Mouse (Mus musculus) ovary, adult 10 weeks (tissue): ENCODE measurements around the gene Vmn1r185. TPM values are rescaled to one million over a fixed set of nuclear protein-coding genes. Genes with fewer than 3 reads are reported as not detected.

Experiments used
- polyA plus RNA-seq: library from polyadenylated mRNA; stranded (reverse); fragments of 350-450 nt; fragmentation: Illumina TruSeq; extraction: RNeasy Lipid Tissue Mini Kit (QIAGEN cat#74804); gene quantifications from one replicate; pipeline ENCODE4 v1.2.3, GENCODE M21; 2014

Vmn1r185 gene
- polyA plus RNA-seq, result not detected

GRCm38 (mm10) chr7:26618364-26618763, at the start of gene Vmn1r185:
TSS of gene Vmn1r185 (minus strand) at chr7:26618464.

Other genes with a start within 250 kb of the Vmn1r185 start
- gene Nlrp9c, start 214.8 kb downstream of the Vmn1r185 start, polyA plus RNA-seq, result 26.9 TPM
- 37.6 TPM for gene Nlrp4a, start 183.4 kb downstream of the Vmn1r185 start, polyA plus RNA-seq
- gene Nlrp9a, start 83.4 kb downstream of the Vmn1r185 start, polyA plus RNA-seq, result 30.8 TPM
- gene Cyp2b23, start 68.0 kb upstream of the Vmn1r185 start, polyA plus RNA-seq, result not detected
- gene Cyp2b19, start 138.7 kb upstream of the Vmn1r185 start, polyA plus RNA-seq, result not detected
- not detected for gene Cyp2g1, start 190.4 kb upstream of the Vmn1r185 start, polyA plus RNA-seq
- gene Cyp2a5, start 216.8 kb upstream of the Vmn1r185 start, polyA plus RNA-seq, result 0.51 TPM